Mouse (Mus musculus) olfactory bulb, adult 2 months (tissue): Measurements from ENCODE around the gene Mst1r. TPM values are rescaled to one million over a fixed set of nuclear protein-coding genes. Genes with fewer than 3 reads are reported as not detected.

Experiments
- H3K27ac ChIP-seq: fragments of 200-500 bp; 2 replicates; pipeline ENCODE4 v1.5.1; 2012; ENCODE audit warnings: low read depth, low read length; ENCODE audit not compliant: insufficient read depth
- H3K4me1 ChIP-seq: fragments of 200-500 bp; 2 replicates; pipeline ENCODE4 v1.6.1; 2012; ENCODE audit warnings: low read length; ENCODE audit not compliant: control insufficient read depth, insufficient read depth
- H3K4me3 ChIP-seq: fragments of 200-500 bp; 2 replicates; pipeline ENCODE4 v1.5.1; 2012; ENCODE audit warnings: mild to moderate bottlenecking, low read depth, low read length, moderate library complexity; ENCODE audit not compliant: insufficient read depth
- CTCF ChIP-seq: fragments of 200-500 bp; IDR thresholded peaks from 2 replicates; pipeline ENCODE4 v1.5.1; 2012; ENCODE audit warnings: low read depth, mild to moderate bottlenecking, low read length, moderate library complexity; ENCODE audit not compliant: insufficient read depth
- POLR2A ChIP-seq: fragments of 200-500 bp; IDR thresholded peaks from 2 replicates; pipeline ENCODE4 v1.6.1; 2012; ENCODE audit warnings: mild to moderate bottlenecking, low read depth, low read length, moderate library complexity; ENCODE audit not compliant: insufficient read depth
- WGBS: fragments of 180-500 bp; shearing (Covaris S2); methylation state at CpG from one replicate; pipeline ENCODE4 v1.1.7; 2018; 5-methylcytosine and 5-hydroxymethylcytosine counted together
- polyA plus RNA-seq: library from polyadenylated mRNA; stranded (reverse); fragments of >200 nt; gene quantifications from 2 replicates; pipeline ENCODE4 v1.2.4, GENCODE M21; 2012; ENCODE audit warnings: low replicate concordance; ENCODE audit not compliant: missing spikeins, insufficient read depth, insufficient read length

The Mst1r gene
- polyA plus RNA-seq = not detected in 2 replicates

GRCm38 (mm10) chr9:107906252-107906966 lies at the start of gene Mst1r:
TSS of gene Mst1r (plus strand) at chr9:107906873.
- 29% methylated on average over 19 of the region's 19 CpGs for WGBS
- 0 out of 2 replicates have a peak within 1 kb of the TSS, but pooled peaks have one; percentile 7 for H3K4me3 ChIP-seq
- TF ChIP-seq POLR2A = no peak
- peaks cover 30% of the 10 kb centered on the region for H3K4me1 ChIP-seq
- no peak within 1 kb of the TSS for H3K27ac ChIP-seq

GRCm38 (mm10) chr9:107858343-107858742 lies 48.3 kb upstream of the Mst1r start:
- Histone ChIP-seq H3K4me3 (no peak overlapping the region), H3K27ac (no peak overlapping the region), H3K4me1 (no peaks in the 10 kb centered on the region)
- TF ChIP-seq POLR2A = no peak
- no peak for TF ChIP-seq CTCF
- 85% methylated on average over 3 of the region's 3 CpGs for WGBS

- Histone ChIP-seq H3K4me3 (no peak overlapping the region), H3K4me1 (no peaks in the 10 kb centered on the region)
- 68% methylated on average over 1 of the region's 1 CpGs for WGBS
Observed at GRCm38 (mm10) chr9:107864493-107864892, 42.2 kb upstream of the Mst1r start.

GRCm38 (mm10) chr9:107866081-107866480 lies 40.6 kb upstream of the Mst1r start:
- WGBS = 100% methylated on average over 2 of the region's 2 CpGs
- Histone ChIP-seq H3K27ac (no peak overlapping the region), H3K4me3 (no peak overlapping the region), H3K4me1 (no peaks in the 10 kb centered on the region)
- TF ChIP-seq POLR2A = no peak
- TF ChIP-seq CTCF = no peak

More at GRCm38 (mm10) chr9:107864493-107864892, 42.2 kb upstream of the Mst1r start:
- no peak overlapping the region for H3K27ac ChIP-seq
- TF ChIP-seq CTCF = no peak
- TF ChIP-seq POLR2A = no peak

GRCm38 (mm10) chr9:107872350-107873098 lies 34.1 kb upstream of the Mst1r start:
- under 1% methylated on average over 80 of the region's 80 CpGs for WGBS
- peak overlapping the region; percentile 90 for H3K4me3 ChIP-seq
- TF ChIP-seq CTCF (no peak), POLR2A (peak; percentile 78)
- H3K4me1 ChIP-seq = no peaks in the 10 kb centered on the region
- H3K27ac ChIP-seq = peak overlapping the region; percentile 84

- Histone ChIP-seq H3K4me1 (no peaks in the 10 kb centered on the region), H3K4me3 (peak within 1 kb of the TSS; percentile 90), H3K27ac (peak within 1 kb of the TSS; percentile 84)
- WGBS = 7% methylated on average over 14 of the region's 14 CpGs
- TF ChIP-seq POLR2A (no peak), CTCF (no peak)
Observed at GRCm38 (mm10) chr9:107873137-107873536, 33.5 kb upstream of the Mst1r start, which contains the start of gene Rbm6. TSS of gene Rbm6 (minus strand) at chr9:107873237.

GRCm38 (mm10) chr9:107880411-107880810 lies 26.3 kb upstream of the Mst1r start:
- WGBS = 62% methylated on average over 4 of the region's 4 CpGs
- H3K4me3 ChIP-seq = no peak overlapping the region

GRCm38 (mm10) chr9:107887804-107888266 lies 18.8 kb upstream of the Mst1r start, which contains the start of gene Mon1a:
TSS of gene Mon1a (plus strand) at chr9:107888151.
- WGBS = under 1% methylated on average over 28 of the region's 28 CpGs
- peak within 1 kb of the TSS; percentile 24; the same call in 1 of the 2 replicates for H3K27ac ChIP-seq
- H3K4me1 ChIP-seq = peaks cover 11% of the 10 kb centered on the region
- peak within 1 kb of the TSS; percentile 67 for H3K4me3 ChIP-seq
- TF ChIP-seq CTCF (peak; percentile 20; the same call in 1 of the 2 replicates), POLR2A (peak; percentile 75)

More at GRCm38 (mm10) chr9:107880411-107880810, 26.3 kb upstream of the Mst1r start:
- H3K4me1 ChIP-seq = no peaks in the 10 kb centered on the region
- no peak for TF ChIP-seq POLR2A
- no peak for TF ChIP-seq CTCF
- H3K27ac ChIP-seq = no peak overlapping the region
